8 mouse cellular contexts compared by ENCODE assay signal in the genomic region with DNA sequence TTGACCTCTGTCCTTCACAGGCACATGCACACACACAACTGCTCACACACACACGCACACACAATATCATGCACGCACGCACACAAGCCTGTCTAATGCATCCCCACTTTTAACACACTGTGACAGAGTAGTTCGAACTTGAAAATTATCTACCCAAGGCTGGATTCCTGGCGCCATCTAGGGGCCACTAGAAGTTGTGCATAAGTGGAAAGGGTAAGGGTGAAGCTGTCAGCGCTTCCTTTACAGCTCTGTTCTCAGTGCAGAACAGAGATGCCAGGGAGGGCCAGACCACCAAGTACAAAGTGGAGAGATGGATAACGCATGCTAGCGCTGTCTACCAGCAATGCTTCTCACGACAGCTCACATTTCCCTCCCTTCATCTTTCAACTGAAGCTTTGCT. TPM values are rescaled to one million over a fixed set of nuclear protein-coding genes. Genes with fewer than 3 reads are reported as not detected.
A peak's percentile ranks its signal among the peaks of the same experiment; 100 is the strongest.
DNase-seq lines count a peak whose midpoint lies in the region; ATAC-seq lines count a peak whose summit lies in the region.

No protein-coding gene starts in this region.

- H3K27ac ChIP-seq in embryonic facial prominence, embryonic 11.5 days (replicated peaks; ENCODE audit: low read depth, low read length) = no peak overlapping the region

- no peak overlapping the region for H3K9ac ChIP-seq in embryonic facial prominence, embryonic 11.5 days (replicated peaks; ENCODE audit: low read length)

- no peaks in the 10 kb centered on the region for H3K9me3 ChIP-seq in embryonic facial prominence, embryonic 11.5 days (replicated peaks; ENCODE audit: control insufficient read depth, low read length)

- WGBS in embryonic facial prominence, embryonic 11.5 days = 38% methylated on average over 9 of the region's 9 CpGs

- intact Hi-C loops in gastrocnemius, postnatal 36 days (cut with DNase I) = loop anchor here (5.0 to 10.0 kb wide), 2 partner anchors 351 to 794 kb away; no protein-coding TSS in a partner anchor

- DNase-seq in urinary bladder, postnatal 25 days (ENCODE audit: low spot score) = peak; percentile 18
- no peak for DNase-seq in urinary bladder, postnatal 10 days (ENCODE audit: low spot score)
- DNase-seq in adrenal gland, postnatal 36 days = peak; percentile 47 to 55
- peak; percentile 72 for DNase-seq in embryonic facial prominence, embryonic 11.5 days (ENCODE audit: low spot score)
- DNase-seq in kidney, adult 9 months = peak; percentile 12
- peak; percentile 33 for DNase-seq in lung, postnatal 10 days
- DNase-seq in retina, postnatal 7 days (ENCODE audit: low read depth, low spot score) = peak; percentile 31
- DNase-seq in gastrocnemius, postnatal 36 days = no peak

- H3K4me3 ChIP-seq in embryonic facial prominence, embryonic 11.5 days (ENCODE audit: low read depth, low read length) = no peak overlapping the region

- no peaks in the 10 kb centered on the region for H3K27me3 ChIP-seq in embryonic facial prominence, embryonic 11.5 days (ENCODE audit: control insufficient read depth, insufficient read depth, low read length)

- ATAC-seq in embryonic facial prominence, embryonic 11.5 days (replicated peaks; ENCODE audit: insufficient number of reproducible peaks, low FRiP score, low TSS enrichment, low read depth) = no peak

- no peaks in the 10 kb centered on the region for H3K4me1 ChIP-seq in embryonic facial prominence, embryonic 11.5 days (ENCODE audit: control insufficient read depth, insufficient read depth, low read length)

- H3K4me2 ChIP-seq in embryonic facial prominence, embryonic 11.5 days (ENCODE audit: low read depth, low read length) = no peak overlapping the region

- H3K36me3 ChIP-seq in embryonic facial prominence, embryonic 11.5 days (replicated peaks; ENCODE audit: control insufficient read depth, insufficient read depth, low read depth, low read length) = no peaks in the 10 kb centered on the region

RNA-seq across cellular contexts. Expression of a gene that starts 45.6 kb away (rescaled TPM):
- total RNA-seq in adrenal gland, postnatal 36 days (2021) = 1 to 10 TPM; 3.1 to 6.6 TPM
- 2.6 and 2.9 TPM in 2 replicates for polyA plus RNA-seq in embryonic facial prominence, embryonic 11.5 days (2014; fragmentation: Nextera tagmentation; extraction: Ambion mirVana)
- 1 to 10 TPM; 2.1 to 3.5 TPM for total RNA-seq in gastrocnemius, postnatal 36 days (2021)

Comparison
In these comparisons a context has a peak if more than half of its experiments do, and no peak if none do; other contexts are left out.
1. DNase-seq: peak in urinary bladder, postnatal 25 days (single experiment), adrenal gland, postnatal 36 days (2 of 2), embryonic facial prominence, embryonic 11.5 days (single experiment), kidney, adult 9 months (single experiment), lung, postnatal 10 days (single experiment) and retina, postnatal 7 days (single experiment); none in urinary bladder, postnatal 10 days (single experiment) and gastrocnemius, postnatal 36 days (0 of 2).